Mouse (Mus musculus): ENCODE results near the gene Tbcb. TPM values are rescaled to one million over a fixed set of nuclear protein-coding genes. Genes with fewer than 3 reads are reported as not detected.

Tbcb gene
- polyA plus RNA-seq, 1 experiment = 73.2 TPM

- peak overlapping the region; percentile 100 for H3K4me3 ChIP-seq (replicated peaks)
- peaks cover 50% of the 10 kb centered on the region for H3K36me3 ChIP-seq (replicated peaks; ENCODE audit: low read length)
- peaks cover 32% of the 10 kb centered on the region for H3K4me1 ChIP-seq
- no peaks in the 10 kb centered on the region for H3K27me3 ChIP-seq (replicated peaks)
- peaks cover 6% of the 10 kb centered on the region; the same call in 1 of the 2 replicates for H3K9me3 ChIP-seq
- TF ChIP-seq GATA1 (IDR thresholded peaks at IDR 0.05; ENCODE audit: borderline replicate concordance, low read length) (no peak), FLI1 (IDR thresholded peaks at IDR 0.05; ENCODE audit: low read length) (no peak)
These were observed 618 bp upstream of the Tbcb start for GRCm38 (mm10) chr7:30232631-30233148.

GRCm38 (mm10) chr7:30231328-30231668, 774 bp downstream of the Tbcb start:
- Histone ChIP-seq H3K36me3 (replicated peaks; ENCODE audit: low read length) (peaks cover 64% of the 10 kb centered on the region), H3K4me3 (replicated peaks) (peak overlapping the region; percentile 100), H3K27me3 (replicated peaks) (no peaks in the 10 kb centered on the region), H3K9me3 (no peaks in the 10 kb centered on the region), H3K4me1 (peaks cover 31% of the 10 kb centered on the region)
- TF ChIP-seq GATA1 (IDR thresholded peaks at IDR 0.05; ENCODE audit: borderline replicate concordance, low read length) = no peak
- TF ChIP-seq FLI1 (IDR thresholded peaks at IDR 0.05; ENCODE audit: low read length) = no peak

- peaks cover 65% of the 10 kb centered on the region for H3K36me3 ChIP-seq (replicated peaks; ENCODE audit: low read length)
- peaks cover 17% of the 10 kb centered on the region for H3K9me3 ChIP-seq
- peaks cover 10% of the 10 kb centered on the region for H3K4me1 ChIP-seq
- H3K4me3 ChIP-seq (replicated peaks) = no peak overlapping the region
- TF ChIP-seq GATA1 (IDR thresholded peaks at IDR 0.05; ENCODE audit: borderline replicate concordance, low read length) = no peak
- TF ChIP-seq FLI1 (IDR thresholded peaks at IDR 0.05; ENCODE audit: low read length) = no peak
- no peaks in the 10 kb centered on the region for H3K27me3 ChIP-seq (replicated peaks)
These were observed 7.9 kb downstream of the Tbcb start for GRCm38 (mm10) chr7:30224206-30224605.

- H3K9me3 ChIP-seq = peaks cover 17% of the 10 kb centered on the region
- H3K4me1 ChIP-seq = peaks cover 19% of the 10 kb centered on the region
- no peak overlapping the region for H3K4me3 ChIP-seq (replicated peaks)
- peaks cover 47% of the 10 kb centered on the region for H3K36me3 ChIP-seq (replicated peaks; ENCODE audit: low read length)
- TF ChIP-seq GATA1 (IDR thresholded peaks at IDR 0.05; ENCODE audit: borderline replicate concordance, low read length) = no peak
- no peak for TF ChIP-seq FLI1 (IDR thresholded peaks at IDR 0.05; ENCODE audit: low read length)
- no peaks in the 10 kb centered on the region for H3K27me3 ChIP-seq (replicated peaks)
These were observed 9.9 kb downstream of the Tbcb start for GRCm38 (mm10) chr7:30222205-30222604.

- no peaks in the 10 kb centered on the region for H3K27me3 ChIP-seq (replicated peaks)
- H3K9me3 ChIP-seq = peaks cover 17% of the 10 kb centered on the region
- peaks cover 25% of the 10 kb centered on the region for H3K4me1 ChIP-seq
- no peak overlapping the region for H3K4me3 ChIP-seq (replicated peaks)
- TF ChIP-seq FLI1 (IDR thresholded peaks at IDR 0.05; ENCODE audit: low read length) (no peak), GATA1 (IDR thresholded peaks at IDR 0.05; ENCODE audit: borderline replicate concordance, low read length) (no peak)
- H3K36me3 ChIP-seq (replicated peaks; ENCODE audit: low read length) = peaks cover 40% of the 10 kb centered on the region
These were observed 10.6 kb downstream of the Tbcb start for GRCm38 (mm10) chr7:30221433-30221832.

- TF ChIP-seq GATA1 (IDR thresholded peaks at IDR 0.05; ENCODE audit: borderline replicate concordance, low read length) (no peak), FLI1 (IDR thresholded peaks at IDR 0.05; ENCODE audit: low read length) (no peak)
- H3K4me1 ChIP-seq = peaks cover 27% of the 10 kb centered on the region
- H3K9me3 ChIP-seq = peaks cover 17% of the 10 kb centered on the region
- H3K36me3 ChIP-seq (replicated peaks; ENCODE audit: low read length) = peaks cover 28% of the 10 kb centered on the region
- H3K4me3 ChIP-seq (replicated peaks) = peak overlapping the region; percentile 90
- H3K27me3 ChIP-seq (replicated peaks) = no peaks in the 10 kb centered on the region
These were observed 12.1 kb downstream of the Tbcb start for GRCm38 (mm10) chr7:30220008-30220356.

- Histone ChIP-seq H3K9me3 (peaks cover 17% of the 10 kb centered on the region), H3K27me3 (replicated peaks) (no peaks in the 10 kb centered on the region), H3K36me3 (replicated peaks; ENCODE audit: low read length) (peaks cover 23% of the 10 kb centered on the region), H3K4me1 (peaks cover 27% of the 10 kb centered on the region), H3K4me3 (replicated peaks) (peak overlapping the region; percentile 90)
- TF ChIP-seq FLI1 (IDR thresholded peaks at IDR 0.05; ENCODE audit: low read length) (no peak), GATA1 (IDR thresholded peaks at IDR 0.05; ENCODE audit: borderline replicate concordance, low read length) (no peak)
These were observed 12.6 kb downstream of the Tbcb start for GRCm38 (mm10) chr7:30219293-30220007.

- TF ChIP-seq GATA1 (IDR thresholded peaks at IDR 0.05; ENCODE audit: borderline replicate concordance, low read length) (no peak), FLI1 (IDR thresholded peaks at IDR 0.05; ENCODE audit: low read length) (no peak)
- Histone ChIP-seq H3K36me3 (replicated peaks; ENCODE audit: low read length) (peaks cover 2% of the 10 kb centered on the region), H3K4me1 (peaks cover 27% of the 10 kb centered on the region), H3K9me3 (no peaks in the 10 kb centered on the region), H3K27me3 (replicated peaks) (peaks cover 2% of the 10 kb centered on the region), H3K4me3 (replicated peaks) (no peak overlapping the region)
These were observed 14.8 kb downstream of the Tbcb start for GRCm38 (mm10) chr7:30217277-30217676.

GRCm38 (mm10) chr7:30216723-30217151, 15.3 kb downstream of the Tbcb start:
- Histone ChIP-seq H3K4me3 (replicated peaks) (peak overlapping the region; percentile 88), H3K36me3 (replicated peaks; ENCODE audit: low read length) (no peaks in the 10 kb centered on the region), H3K9me3 (no peaks in the 10 kb centered on the region), H3K27me3 (replicated peaks) (peaks cover 2% of the 10 kb centered on the region), H3K4me1 (peaks cover 27% of the 10 kb centered on the region)
- TF ChIP-seq FLI1 (IDR thresholded peaks at IDR 0.05; ENCODE audit: low read length) = no peak
- TF ChIP-seq GATA1 (IDR thresholded peaks at IDR 0.05; ENCODE audit: borderline replicate concordance, low read length) = no peak

- Histone ChIP-seq H3K4me3 (replicated peaks) (no peak overlapping the region), H3K9me3 (peaks cover 4% of the 10 kb centered on the region; the same call in 1 of the 2 replicates), H3K4me1 (peaks cover 27% of the 10 kb centered on the region), H3K36me3 (replicated peaks; ENCODE audit: low read length) (no peaks in the 10 kb centered on the region), H3K27me3 (replicated peaks) (peaks cover 2% of the 10 kb centered on the region)
- TF ChIP-seq FLI1 (IDR thresholded peaks at IDR 0.05; ENCODE audit: low read length) (no peak), GATA1 (IDR thresholded peaks at IDR 0.05; ENCODE audit: borderline replicate concordance, low read length) (no peak)
These were observed 16.2 kb downstream of the Tbcb start for GRCm38 (mm10) chr7:30215875-30216274.

Measured in megakaryocyte, embryonic 14.5 days (primary cell).